23 mouse cellular contexts compared by ENCODE assay signal in genomic region chr15:11534404-11535251, GRCm38 (mm10).
DNase-seq lines count a peak whose midpoint lies in the region; ATAC-seq and TF ChIP-seq lines count a peak whose summit lies in the region.
"Had no signal": no experiment of that assay in that cellular context is flagged by ENCODE, and none has a peak within 500 bp of the region (broad histone marks: within the 10 kb centered on the region; RNA-seq: fewer than 3 reads in every experiment).

No protein-coding gene starts in this region.

- in situ Hi-C loops in CH12.LX (cut with MboI; ENCODE audit: low pct_ligation_motif_present, low pct_unique_long_range_greater_than_20kb, low sequenced_read_pairs), result no loop called here

- H3K79me2 ChIP-seq in CH12.LX (replicated peaks; ENCODE audit: control insufficient read depth, extremely low read depth, insufficient read depth, poor library complexity, severe bottlenecking), result peaks cover 8% of the 10 kb centered on the region

- no peaks in the 10 kb centered on the region for H3K27me3 ChIP-seq in kidney, embryonic 15.5 days
- no peaks in the 10 kb centered on the region for H3K27me3 ChIP-seq in CH12.LX (replicated peaks)
- H3K27me3 ChIP-seq in splenic B cell, adult 2 months (ENCODE audit: control insufficient read depth, insufficient read depth, low read length, poor library complexity, severe bottlenecking), result no peaks in the 10 kb centered on the region
- H3K27me3 ChIP-seq in liver, embryonic 12.5 days (replicated peaks), result no peaks in the 10 kb centered on the region
- H3K27me3 ChIP-seq: Patski had no signal

- DNase-seq in kidney, adult 9 months, result no peak
- DNase-seq in A20 (ENCODE audit: low read depth, low spot score) (peak; percentile 94), CH12.LX (ENCODE audit: extremely low read depth) (peak; percentile 99)
- peak; percentile 8 for DNase-seq in splenic B cell, adult 2 months (ENCODE audit: low read depth, low spot score)
- no peak for DNase-seq in cerebellum, adult 11-12 months
- DNase-seq in right cerebral cortex, postnatal 14 days, result no peak
- DNase-seq: adrenal gland, adult 2 months; adrenal gland, adult 8-10 months; adrenal gland, postnatal 10 days; adrenal gland, postnatal 14 days; adrenal gland, postnatal 25 days; adrenal gland, postnatal 36 days; B cell, adult 2 months; cerebellum, adult 11 months; cerebellum, adult 18-20 months; cerebellum, adult 2 months; cerebellum, adult 8-10 months had no signal

- no peak for ATAC-seq in kidney, embryonic 15.5 days (replicated peaks; ENCODE audit: low FRiP score)
- ATAC-seq in liver, embryonic 12.5 days, result no peak
- ATAC-seq: activated CD4-positive, CD25-positive, alpha-beta regulatory T cell, adult 4 months; CD4-positive, CD25-positive, alpha-beta regulatory T cell, adult 4 months; Patski had no signal

- H3K36me3 ChIP-seq in kidney, embryonic 15.5 days, result no peaks in the 10 kb centered on the region
- peaks cover 11 to 29% of the 10 kb centered on the region in 2 experiments for H3K36me3 ChIP-seq in CH12.LX (replicated peaks in 1 of 2; ENCODE audit: control insufficient read depth in 1 of 2, insufficient read depth in 1 of 2, low read length in 1 of 2)
- no peaks in the 10 kb centered on the region for H3K36me3 ChIP-seq in splenic B cell, adult 2 months (ENCODE audit: control insufficient read depth, insufficient read depth, low read length, poor library complexity, severe bottlenecking)
- no peaks in the 10 kb centered on the region for H3K36me3 ChIP-seq in liver, embryonic 12.5 days
- H3K36me3 ChIP-seq: G1E had no signal

- dilution Hi-C loops in CH12.LX (cut with MboI; ENCODE audit: extremely low pct_ligation_motif_present, extremely low pct_unique_long_range_greater_than_20kb, low sequenced_read_pairs), result no loop called here

- peaks cover 5% of the 10 kb centered on the region for H3K4me1 ChIP-seq in kidney, embryonic 15.5 days
- H3K4me1 ChIP-seq in CH12.LX (ENCODE audit: control insufficient read depth in 1 of 2, insufficient read depth in 2 of 2), result peaks cover 11 to 68% of the 10 kb centered on the region in 2 experiments
- 0 out of 2 replicates have a peak, but pooled peaks cover 4% of the 10 kb centered on the region for H3K4me1 ChIP-seq in liver, embryonic 12.5 days

- TF ChIP-seq CTCF in CH12.LX (conservative IDR thresholded peaks at IDR 0.05 in 1 of 2, IDR thresholded peaks at IDR 0.05 in 1 of 2; ENCODE audit: low read depth in 2 of 2, low read length in 2 of 2), result no peak

- no peak overlapping the region for H3K4me3 ChIP-seq in kidney, embryonic 15.5 days (replicated peaks)
- peak overlapping the region; percentile 68 to 71 (median 71) for H3K4me3 ChIP-seq in CH12.LX (replicated peaks in 1 of 3; ENCODE audit: low read depth in 2 of 3, low read length in 2 of 3, poor library complexity in 1 of 3)
- no peak overlapping the region for H3K4me3 ChIP-seq in liver, embryonic 12.5 days

- TF ChIP-seq RAD21 in CH12.LX (IDR thresholded peaks at IDR 0.05; ENCODE audit: low read depth, low read length), result no peak

- peak; percentile 73 for TF ChIP-seq POLR2A in CH12.LX (IDR thresholded peaks at IDR 0.05; ENCODE audit: low read depth, low read length)

- no peak overlapping the region for H3K9ac ChIP-seq in kidney, embryonic 15.5 days
- H3K9ac ChIP-seq in CH12.LX (ENCODE audit: insufficient read depth, low read depth), result peak overlapping the region; percentile 73
- no peak overlapping the region for H3K9ac ChIP-seq in liver, embryonic 12.5 days

- WGBS in kidney, embryonic 15.5 days, result 74% methylated on average over 12 of the region's 12 CpGs
- WGBS in liver, embryonic 12.5 days (ENCODE audit: insufficient replicate concordance), result 72% methylated on average over 12 of the region's 12 CpGs

- H3K9me3 ChIP-seq in kidney, embryonic 15.5 days (replicated peaks), result no peaks in the 10 kb centered on the region
- H3K9me3 ChIP-seq in CH12.LX (replicated peaks; ENCODE audit: low read length), result no peaks in the 10 kb centered on the region
- H3K9me3 ChIP-seq in liver, embryonic 12.5 days (replicated peaks), result no peaks in the 10 kb centered on the region
- H3K9me3 ChIP-seq: G1E had no signal

- 0 out of 2 replicates have a peak overlapping the region, but pooled peaks have one; percentile 7 for H3K27ac ChIP-seq in kidney, embryonic 15.5 days
- H3K27ac ChIP-seq in CH12.LX (ENCODE audit: insufficient read depth, low read depth), result peak overlapping the region; percentile 80
- no peak overlapping the region for H3K27ac ChIP-seq in liver, embryonic 12.5 days

- peak; percentile 81 for TF ChIP-seq EP300 in CH12.LX (IDR thresholded peaks at IDR 0.05; ENCODE audit: low read length)

- no peak overlapping the region for H3K4me2 ChIP-seq in kidney, embryonic 15.5 days
- peak overlapping the region; percentile 50 for H3K4me2 ChIP-seq in CH12.LX (ENCODE audit: insufficient read depth, low read depth, poor library complexity, severe bottlenecking)
- no peak overlapping the region for H3K4me2 ChIP-seq in liver, embryonic 12.5 days

TF ChIP-seq in CH12.LX, 34 proteins besides CTCF, POLR2A, EP300 and RAD21:
- TF ChIP-seq ZNF384 (IDR thresholded peaks at IDR 0.05; ENCODE audit: low read depth, low read length) (peak; percentile 86), SMC3 (IDR thresholded peaks at IDR 0.05; ENCODE audit: low read depth, low read length) (no peak), MAFK (IDR thresholded peaks at IDR 0.05; ENCODE audit: insufficient replicate concordance, low read length) (no peak), BHLHE40 (IDR thresholded peaks at IDR 0.05; ENCODE audit: low read depth, low read length) (peak; percentile 74), HCFC1 (IDR thresholded peaks at IDR 0.05; ENCODE audit: low read depth, low read length) (peak; percentile 30), MXI1 (IDR thresholded peaks at IDR 0.05; ENCODE audit: low read depth, low read length) (peak; percentile 48; the same call in 1 of the 2 replicates), ZMIZ1 (IDR thresholded peaks at IDR 0.05; ENCODE audit: low read depth, low read length) (peak; percentile 57), SIN3A (IDR thresholded peaks at IDR 0.05; ENCODE audit: low read length) (peak; percentile 4; the same call in 1 of the 2 replicates), TCF12 (IDR thresholded peaks at IDR 0.05; ENCODE audit: low read depth, low read length) (peak; percentile 49), CHD1 (IDR thresholded peaks at IDR 0.05; ENCODE audit: low read depth, low read length) (peak; percentile 94; the same call in 1 of the 2 replicates), POLR2AphosphoS2 (IDR thresholded peaks at IDR 0.05; ENCODE audit: low read depth, low read length) (no peak), MEF2A (IDR thresholded peaks at IDR 0.05; ENCODE audit: borderline replicate concordance, low read depth, low read length) (peak; percentile 91), ETS1 (conservative IDR thresholded peaks at IDR 0.05; ENCODE audit: low read depth, low read length) (peak; percentile 51), TBP (conservative IDR thresholded peaks at IDR 0.05; ENCODE audit: low read depth, low read length) (peak; percentile 93; the same call in 1 of the 2 replicates), USF1 (IDR thresholded peaks at IDR 0.05; ENCODE audit: low read depth, low read length) (no peak), IRF4 (IDR thresholded peaks at IDR 0.05; ENCODE audit: low read depth, low read length) (peak; percentile 74), MYC (IDR thresholded peaks at IDR 0.05; ENCODE audit: low read depth, low read length) (0 out of 2 replicates have a peak, but pooled peaks have one; percentile 5), ELF1 (IDR thresholded peaks at IDR 0.05; ENCODE audit: low read depth, low read length) (peak; percentile 43)
TF ChIP-seq in CH12.LX: peak in this region for 14.

Comparison
In these comparisons a context has a peak if more than half of its experiments do, and no peak if none do; other contexts are left out.
1. H3K4me3 ChIP-seq: peak in CH12.LX (3 of 3); none in kidney, embryonic 15.5 days (single experiment) and liver, embryonic 12.5 days (single experiment).
2. DNase-seq: peak in A20 (single experiment), CH12.LX (single experiment) and splenic B cell, adult 2 months (single experiment); none in kidney, adult 9 months (single experiment), cerebellum, adult 11-12 months (single experiment) and right cerebral cortex, postnatal 14 days (single experiment).